Mouse (Mus musculus) ovary, adult 18-20 months (tissue): Measurements from ENCODE around the gene Ror1.

Experiments used
- DNase-seq: peaks from one replicate; pipeline ENCODE4 v3.0.0; 2022; ENCODE audit warnings: low spot score, mixed read lengths

Ror1 gene

DNA sequence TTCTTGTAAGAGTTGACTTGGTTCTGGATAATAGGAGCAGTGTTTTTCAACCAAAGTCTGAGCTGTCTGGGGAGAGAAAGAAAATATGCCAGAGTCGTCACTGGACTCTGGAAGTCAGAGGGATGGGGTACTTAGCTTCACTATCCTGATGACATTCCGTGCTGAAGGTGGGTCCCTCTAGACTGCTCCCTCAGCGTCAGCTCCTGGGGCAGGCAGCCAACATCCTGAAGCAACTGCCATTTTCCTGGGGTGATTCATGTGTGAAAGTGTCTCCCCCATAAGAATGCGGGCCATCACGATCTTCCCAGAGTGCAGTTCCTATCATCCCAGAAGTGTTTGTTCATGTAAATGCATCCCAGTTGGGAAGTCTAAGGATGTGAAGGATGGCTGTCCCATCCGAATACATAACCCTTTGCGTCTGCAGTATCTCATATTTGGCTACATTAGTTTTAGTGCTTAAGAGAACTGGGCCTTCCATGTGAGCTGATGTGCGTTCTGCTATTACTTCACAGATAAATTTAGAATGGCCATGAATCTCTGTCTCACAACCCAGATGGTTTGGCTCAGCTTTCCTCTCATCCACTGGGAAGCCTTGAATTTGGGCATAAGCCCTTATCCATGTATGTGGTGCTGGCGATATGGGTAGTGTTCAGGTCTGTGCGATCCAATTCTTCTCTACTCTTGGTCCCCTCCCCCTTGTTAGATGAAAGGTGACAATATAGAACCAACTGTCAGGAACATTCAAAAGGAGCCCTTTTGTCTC, 216.4 kb downstream of the Ror1 start:
- DNase-seq, result no peak

DNA sequence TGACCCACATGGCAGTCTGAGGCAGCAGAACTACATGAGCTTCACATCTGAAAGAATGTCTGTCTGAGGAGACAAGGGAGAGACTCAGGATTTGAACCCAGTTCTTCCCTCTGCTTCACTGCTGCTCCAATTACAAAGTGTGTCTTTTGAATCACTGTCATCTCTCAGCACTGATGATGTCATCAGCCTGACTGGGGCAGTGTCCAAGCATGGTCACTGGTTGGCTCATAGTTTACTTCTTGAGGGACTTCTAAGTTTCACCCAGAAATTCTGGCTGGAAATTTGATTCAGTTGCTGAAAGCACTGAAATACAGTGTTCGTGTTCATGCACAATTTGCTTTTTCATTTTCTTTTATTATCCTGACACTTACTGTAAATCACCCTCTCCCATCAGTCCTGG, 219.5 kb downstream of the Ror1 start:
- no peak for DNase-seq

DNA sequence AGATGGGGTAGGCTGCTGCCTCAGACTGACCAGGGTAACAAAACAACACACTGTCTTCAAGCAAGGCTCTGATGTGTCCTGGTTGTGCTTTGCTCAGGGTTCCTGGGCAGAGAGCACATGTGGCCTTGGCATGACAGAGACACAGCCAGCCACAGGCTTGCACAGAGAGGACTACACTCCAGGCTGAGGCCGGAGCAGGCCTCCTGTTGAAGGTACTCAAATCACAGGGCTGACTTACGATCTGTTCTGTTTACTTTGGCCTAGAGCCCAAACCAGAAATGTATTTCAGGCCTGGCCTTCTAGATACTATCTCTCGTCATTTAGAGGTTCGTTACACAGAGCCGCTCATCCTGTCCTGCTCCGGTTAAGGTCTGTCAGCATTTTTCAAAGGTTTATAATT, 226.2 kb downstream of the Ror1 start:
- DNase-seq, result peak; percentile 37

DNA sequence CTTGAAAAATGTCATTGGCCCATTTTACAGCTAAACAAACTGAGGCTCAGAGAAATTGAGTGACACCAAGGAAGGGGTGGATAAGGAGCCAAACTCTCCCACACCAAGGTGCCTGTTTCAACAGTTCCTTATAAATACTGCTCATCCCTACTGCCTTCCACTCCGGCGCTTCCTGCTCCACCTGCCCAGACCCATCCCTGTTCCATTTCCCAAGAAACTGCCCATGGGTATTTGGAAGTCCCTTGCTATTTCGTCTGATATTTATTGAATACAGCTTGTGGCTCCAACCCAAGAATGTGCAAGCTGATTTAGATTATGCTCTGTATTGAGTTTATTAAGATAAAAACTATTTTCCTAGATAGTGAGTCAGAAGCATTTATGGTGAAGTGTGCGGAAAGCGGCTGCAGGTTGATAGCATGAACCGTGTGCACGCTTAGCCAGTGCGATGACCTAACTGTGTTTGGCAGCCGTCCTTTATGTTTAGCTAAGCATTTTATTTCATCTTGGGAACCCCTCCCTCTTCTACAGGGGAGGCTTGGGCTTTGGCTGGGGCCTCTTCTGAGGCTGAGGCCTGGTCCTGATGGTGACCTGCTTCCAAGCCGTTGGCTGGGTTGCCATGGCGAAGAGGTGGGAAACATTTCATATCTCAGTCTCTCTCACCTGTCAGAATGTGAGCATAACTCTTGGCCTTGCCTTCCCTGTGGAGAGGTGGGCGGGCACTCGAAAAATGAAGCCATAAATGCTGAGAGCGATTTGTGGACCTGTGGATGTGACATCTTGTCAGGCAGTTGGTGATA, 229.3 kb downstream of the Ror1 start:
- DNase-seq, result no peak

DNA sequence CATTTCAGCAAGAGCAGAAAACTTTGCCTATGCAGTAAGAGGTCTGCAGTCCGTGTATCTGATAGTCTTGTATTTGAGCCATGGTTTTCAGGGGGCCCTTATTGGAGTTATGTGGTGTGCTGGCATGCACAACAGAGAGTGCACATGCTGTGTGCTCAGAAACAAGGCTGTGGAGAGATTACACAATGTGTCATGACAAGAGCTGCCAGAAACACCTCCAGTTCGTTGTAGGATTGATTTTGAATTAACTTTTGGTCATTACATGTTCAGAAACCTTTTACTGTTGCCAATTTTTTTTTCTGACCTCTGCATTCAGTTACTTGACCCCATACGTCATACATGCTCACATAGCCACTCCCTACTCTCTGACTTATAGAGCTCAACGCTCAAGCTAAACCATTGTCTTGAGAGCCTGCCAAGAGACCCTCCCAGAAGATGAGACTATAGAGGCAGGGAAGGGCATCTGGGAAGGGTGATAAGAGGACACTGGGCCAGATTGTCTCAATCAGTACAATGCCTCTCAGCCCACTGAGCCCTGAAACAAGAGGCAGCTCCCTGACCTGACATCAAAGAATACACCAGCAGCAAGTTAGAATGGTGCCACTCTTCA, 232.9 kb downstream of the Ror1 start:
- no peak for DNase-seq

DNA sequence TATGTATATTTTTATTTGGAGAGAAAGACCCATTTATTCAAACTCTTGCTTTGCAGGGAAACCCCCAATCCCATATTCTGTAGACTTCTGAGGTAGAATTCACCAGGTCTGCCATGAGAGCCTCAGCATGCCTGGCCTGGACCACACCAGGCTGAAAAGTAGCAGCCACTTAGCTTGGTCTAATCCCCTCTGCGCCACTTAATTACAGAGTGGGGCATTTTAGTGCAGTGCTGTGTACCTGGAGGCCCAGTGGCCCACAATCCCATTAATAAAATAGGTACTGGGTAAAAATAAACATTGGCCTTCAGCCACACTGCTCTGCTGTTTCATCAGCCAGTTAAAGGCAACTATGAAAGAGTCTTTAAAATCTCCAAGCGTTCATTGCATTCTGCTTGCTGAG, 239.6 kb downstream of the Ror1 start:
- DNase-seq, result no peak

DNA sequence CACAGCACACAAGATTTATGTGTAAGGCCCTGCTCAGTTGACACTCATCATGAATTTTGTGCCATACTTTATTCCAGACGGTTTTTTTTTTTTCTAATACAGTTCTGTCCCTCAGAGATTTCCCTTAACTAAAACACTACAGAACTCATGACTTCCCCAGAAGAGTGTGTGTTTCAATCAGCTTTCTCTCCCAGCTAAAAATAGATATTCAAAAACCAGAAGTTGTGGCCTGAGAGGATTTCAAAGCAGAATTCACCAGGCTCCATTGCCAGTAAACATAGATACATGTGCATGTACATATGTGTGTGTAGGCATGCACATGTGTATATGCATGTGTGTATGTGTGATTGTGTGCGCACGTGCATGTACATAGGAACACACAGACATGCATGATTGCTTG, 252.2 kb downstream of the Ror1 start:
- DNase-seq, result no peak

DNA sequence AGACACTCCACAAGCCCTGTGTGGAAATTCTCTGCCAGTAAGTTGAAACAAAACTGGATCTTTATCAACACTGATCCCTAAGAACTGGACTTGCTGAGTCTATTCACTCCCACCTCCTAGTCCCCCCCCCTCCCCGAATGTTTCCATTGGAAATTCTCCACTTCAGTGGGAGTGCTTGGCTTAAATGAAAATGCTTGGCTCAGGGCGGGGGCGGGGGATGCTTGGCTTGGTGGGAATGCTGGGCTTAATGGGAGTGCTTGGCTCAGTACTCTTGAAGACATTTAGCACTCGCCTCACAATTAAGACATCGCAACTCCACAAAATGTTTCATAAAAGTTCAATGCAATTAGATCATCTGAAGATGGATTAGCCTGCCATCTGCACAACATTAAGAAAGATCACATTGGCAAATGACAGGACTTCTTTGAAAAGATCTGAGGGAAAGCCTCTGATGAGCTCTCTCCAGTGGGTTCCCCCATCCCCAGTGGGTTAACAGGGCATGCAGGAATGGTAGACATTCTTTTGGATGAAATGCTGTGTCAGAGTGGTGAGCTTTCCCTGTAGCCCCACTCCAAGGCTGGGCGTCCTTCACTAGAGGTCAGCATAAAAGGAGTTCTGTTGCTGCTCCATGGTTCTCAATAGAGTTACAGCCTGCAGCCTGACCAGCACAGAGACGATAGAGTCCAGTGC, 254.7 kb downstream of the Ror1 start:
- DNase-seq, result no peak

DNA sequence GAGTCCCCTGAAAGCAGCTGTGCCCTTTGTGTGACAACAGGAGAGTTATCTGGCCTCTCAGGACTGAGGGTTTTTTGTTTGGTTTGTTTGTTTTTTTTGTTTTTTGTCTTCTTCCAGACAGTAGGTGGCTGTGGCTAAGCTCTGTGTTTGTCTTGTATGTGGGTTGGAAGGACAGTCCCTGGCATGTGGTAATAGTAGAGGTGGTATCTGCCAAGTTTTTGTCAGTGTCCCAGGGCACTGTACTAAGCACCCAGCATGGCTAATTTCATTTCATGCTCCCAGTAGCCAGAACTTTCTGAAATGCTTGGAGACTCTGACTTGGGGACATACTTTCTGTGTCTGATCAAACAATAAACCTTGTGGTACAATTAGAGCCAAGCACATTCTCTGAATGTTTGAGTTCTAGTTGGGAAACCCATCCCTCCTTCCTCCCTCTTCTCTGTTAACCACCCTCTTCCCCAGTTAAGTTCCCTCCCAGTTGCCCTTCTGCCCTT, 256.3 kb downstream of the Ror1 start:
- no peak for DNase-seq

DNA sequence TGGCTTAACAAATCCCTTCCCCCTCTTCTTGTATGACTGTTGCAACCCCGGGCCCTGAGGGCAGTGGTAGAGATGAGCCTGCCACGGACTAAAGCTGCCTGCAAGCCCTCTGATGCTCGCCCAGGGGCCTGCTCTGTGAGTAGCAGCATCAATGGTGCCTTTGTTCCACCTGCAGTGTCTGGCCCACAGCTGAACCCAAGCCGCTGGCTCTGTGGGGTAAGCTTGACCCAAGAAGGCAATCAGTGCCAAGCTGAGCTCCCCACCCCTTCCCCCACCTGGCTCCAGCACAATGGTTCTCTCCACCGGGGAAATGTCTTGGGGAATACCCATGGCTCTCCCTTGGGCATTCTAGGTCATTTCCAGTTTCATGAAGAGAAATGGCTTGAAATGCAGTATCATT, 260.0 kb downstream of the Ror1 start:
- DNase-seq, result no peak

DNA sequence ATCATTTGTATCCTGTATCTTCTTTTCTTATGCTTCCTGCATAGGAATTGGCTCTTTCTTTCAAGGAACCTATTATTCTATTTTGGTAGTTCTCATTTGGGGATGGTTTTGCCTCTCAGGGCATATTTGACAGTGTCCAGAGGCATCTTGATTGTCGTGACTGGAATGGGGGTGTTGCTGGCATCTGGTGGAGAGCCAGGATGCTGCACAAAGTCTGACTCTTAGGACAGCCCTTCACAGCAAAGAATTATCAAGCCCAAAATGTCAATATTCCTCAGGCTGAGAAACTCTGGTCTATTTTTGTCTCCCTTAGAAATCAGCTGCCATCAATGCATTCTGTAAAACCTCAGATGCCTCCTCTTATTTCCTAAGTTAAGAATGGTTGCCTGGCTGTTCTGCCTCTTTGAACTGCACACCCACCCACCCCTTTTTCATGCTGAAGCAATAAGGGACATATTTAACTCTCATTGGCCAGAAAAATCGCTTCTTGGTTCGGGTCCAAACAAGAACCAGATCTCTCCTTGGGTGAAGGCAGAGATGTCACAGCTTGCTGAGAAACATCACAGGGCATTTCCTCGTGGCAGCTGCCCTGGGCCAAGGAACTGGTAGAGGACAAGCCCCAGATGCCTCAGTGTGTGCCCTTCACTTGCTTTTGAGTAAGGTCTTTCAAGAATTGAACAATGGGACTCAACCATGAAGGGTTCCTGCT, 262.4 kb downstream of the Ror1 start:
- no peak for DNase-seq

DNA sequence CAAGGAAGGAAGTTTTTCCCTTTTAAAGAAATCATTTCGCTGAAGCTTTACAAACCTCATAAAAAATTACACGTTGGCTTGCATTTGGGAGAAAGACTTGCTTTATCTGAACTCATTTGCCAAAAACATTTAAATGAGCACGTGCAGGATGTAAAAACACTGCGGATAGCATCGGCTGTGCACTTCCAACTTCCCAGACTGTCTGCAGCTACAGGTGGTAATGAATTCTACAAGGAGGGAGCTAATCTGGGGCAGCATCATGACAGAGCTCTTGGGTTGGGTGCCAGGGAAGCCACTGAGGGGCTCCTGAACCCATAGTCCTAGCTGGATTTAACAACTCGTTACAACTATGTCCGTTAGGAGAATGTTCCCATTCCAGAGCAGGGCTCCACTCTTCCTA, 268.1 kb downstream of the Ror1 start:
- no peak for DNase-seq

DNA sequence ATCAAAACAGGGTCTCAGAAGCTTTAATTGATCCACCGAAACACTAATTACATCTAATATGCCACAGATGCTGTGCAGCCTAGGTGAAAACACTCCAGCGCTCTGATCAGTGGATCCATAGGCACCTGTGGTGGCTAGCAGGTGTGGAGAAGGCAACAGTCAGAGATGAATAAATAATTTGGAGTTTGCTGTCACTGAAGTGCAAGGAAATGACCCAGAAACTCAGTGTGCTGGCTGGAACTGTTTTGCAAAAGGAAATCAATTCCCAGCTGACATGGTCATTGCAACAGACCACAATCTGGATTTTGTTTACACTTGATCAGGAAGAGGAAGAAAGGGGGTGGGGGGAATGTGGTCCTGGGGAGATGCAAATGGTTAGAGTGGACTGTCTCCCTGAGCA, 273.1 kb downstream of the Ror1 start:
- DNase-seq, result no peak

DNA sequence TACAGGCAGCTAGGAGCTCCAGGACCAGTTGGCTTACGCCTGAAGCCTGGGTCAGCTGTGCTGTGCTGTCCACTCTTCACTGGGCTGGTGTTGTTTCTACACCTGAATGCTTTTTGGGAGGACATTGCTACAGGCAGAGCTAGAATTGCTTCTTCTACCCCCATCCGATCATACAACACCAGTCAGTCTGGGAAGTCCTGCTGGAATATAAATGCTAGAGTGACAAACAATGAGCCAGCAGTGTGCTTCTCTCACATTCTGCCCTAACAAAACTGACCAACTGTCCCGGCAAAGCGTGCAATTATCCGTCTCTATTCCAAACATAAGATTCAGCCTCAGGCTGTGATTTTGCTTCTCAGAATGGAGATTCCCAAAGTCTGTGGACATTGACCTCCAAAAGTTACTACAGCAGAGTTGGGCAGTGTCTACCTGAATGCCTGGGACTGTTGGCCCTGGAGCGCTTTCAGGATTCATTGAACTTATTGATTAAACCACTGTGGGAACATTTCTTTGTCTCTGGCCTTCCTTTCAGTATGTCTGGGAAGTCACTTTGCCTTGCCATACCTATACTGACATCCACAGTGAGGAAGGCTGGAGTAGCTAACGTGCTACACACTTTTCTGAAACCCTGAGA, 274.1 kb downstream of the Ror1 start:
- no peak for DNase-seq

DNA sequence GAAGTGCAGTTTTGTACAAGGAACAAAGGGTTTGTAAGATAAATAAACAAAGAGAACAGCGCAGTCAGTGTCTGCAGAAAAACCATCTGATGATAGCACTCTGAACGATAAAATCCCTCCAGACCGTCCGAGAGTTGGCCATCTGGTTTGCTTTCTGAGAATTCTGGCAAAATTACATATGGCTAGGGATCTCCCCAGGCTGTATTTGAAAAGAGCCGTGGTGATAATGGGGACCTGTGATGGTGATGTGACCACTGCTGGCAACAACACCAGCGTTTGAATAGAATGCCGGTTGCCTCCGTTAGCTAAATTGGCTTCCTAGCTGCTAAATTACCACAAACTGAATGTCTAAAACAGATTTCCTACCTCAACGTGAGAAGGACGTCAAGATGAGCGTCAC, 277.2 kb downstream of the Ror1 start:
- DNase-seq, result no peak

DNA sequence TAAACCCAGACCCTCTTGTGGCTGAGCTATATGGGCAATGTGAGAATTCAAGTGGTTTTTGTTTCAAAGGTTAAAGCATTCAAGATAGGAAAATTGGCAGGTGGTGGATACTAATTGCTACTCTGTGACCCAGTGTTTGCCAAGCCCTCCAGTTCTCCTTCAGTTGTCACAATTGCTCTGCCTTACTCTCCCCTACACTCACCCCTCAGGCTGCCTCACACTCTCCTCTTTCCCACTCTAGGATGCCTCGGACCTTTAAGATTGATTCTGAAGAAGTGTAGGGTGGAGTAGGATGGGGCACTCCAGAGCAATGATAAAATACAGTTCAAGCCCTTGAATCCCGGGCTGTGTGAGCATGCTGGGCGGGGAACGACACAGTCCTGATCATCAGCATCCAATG, 278.2 kb downstream of the Ror1 start:
- no peak for DNase-seq

DNA sequence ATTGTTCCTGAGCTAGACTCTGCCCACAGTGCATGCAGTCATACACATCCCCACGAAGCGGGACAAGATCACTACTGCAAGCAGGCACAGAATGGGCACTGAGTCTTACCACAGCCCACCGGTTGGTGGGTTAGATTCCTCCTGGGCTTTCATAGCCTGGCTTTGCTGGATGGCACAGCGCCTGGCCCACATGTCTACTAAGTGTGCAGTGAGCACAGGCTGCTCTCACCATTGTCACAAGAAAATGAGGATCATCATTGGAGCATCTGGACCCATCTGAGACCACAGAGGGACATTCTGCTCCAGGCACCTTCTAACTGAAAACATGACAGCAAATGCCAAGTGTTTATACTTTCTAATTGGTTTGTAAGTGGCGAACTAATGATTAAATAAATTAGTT, 279.7 kb downstream of the Ror1 start:
- no peak for DNase-seq

DNA sequence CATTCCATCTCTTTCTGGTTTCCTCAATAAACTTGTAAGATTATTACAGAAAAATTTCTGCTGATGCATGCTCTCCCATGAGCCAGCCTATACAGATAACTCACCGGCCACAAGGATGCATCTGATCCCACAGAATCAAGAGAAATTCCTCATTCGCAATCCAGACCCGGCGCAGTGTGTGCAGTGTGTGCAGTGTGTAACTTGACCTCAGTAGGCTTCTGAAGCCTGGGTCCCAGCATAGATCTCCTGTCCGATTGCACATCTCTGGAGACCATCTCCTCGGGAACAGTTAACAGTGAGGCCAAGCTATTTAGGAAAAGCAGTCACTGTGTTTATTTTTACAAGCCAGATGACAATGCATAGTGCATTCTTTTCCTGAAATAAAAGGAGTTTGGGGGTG, 280.6 kb downstream of the Ror1 start:
- no peak for DNase-seq

DNA sequence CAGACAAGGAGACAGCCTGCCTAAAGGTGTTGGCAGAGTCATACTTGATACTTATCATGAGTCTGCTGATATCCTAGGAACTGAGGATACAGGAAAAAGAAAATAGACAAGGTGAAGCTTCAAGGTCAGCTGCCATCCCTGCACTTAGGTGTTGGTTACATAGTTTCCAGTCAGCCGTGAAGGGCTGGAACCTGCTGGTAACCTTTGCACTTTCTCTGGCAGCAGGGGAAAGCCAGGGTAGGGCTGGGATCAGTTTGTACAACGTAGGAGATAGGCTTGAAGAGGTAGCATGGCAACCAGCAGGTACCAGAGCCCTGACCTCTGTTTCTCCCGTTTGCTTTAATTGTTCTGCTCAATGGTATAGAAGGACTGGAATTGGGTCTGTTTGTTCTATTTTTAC, 281.6 kb downstream of the Ror1 start:
- DNase-seq, result no peak

DNA sequence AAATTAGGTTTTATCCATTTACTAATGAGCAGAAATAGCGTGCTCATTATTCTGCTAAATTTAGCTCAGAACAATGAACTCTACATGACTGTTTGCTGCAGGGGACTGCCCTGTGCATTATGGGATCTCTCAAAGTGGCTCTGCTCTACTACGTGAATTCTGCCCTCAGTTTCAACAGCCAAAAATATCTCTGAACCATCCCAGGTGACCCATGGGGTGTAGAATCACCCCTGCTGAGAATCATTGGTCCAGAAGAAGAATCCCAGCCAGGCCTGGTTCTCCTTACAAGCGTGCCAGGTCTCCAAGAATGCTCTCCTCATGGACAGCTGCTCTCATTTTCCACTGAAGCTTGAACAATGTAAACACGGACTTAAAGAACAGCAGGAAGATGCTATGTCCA, 282.4 kb downstream of the Ror1 start:
- DNase-seq, result no peak

DNA sequence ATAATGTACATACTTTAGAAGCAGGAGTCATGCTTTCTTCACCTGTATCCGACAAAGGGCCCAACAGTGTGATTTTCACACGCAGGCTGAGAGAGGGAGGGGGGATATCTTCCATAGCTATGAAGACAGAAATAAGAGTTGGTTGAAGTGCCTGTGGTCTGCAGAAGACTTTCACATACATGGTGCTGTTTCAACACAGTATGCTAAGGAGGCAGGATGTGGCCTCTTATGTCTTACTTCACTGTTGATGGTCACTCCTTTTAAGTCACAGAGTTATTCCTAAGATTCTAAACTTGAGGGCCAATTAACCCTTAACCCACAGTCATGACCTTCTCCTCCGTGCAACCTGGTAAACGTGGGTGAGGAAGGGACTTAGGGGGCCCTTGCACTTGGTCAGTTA, 286.2 kb downstream of the Ror1 start:
- no peak for DNase-seq
